Mouse (Mus musculus): ENCODE measurements around the gene Bcap29.

Bcap29 gene

DNA sequence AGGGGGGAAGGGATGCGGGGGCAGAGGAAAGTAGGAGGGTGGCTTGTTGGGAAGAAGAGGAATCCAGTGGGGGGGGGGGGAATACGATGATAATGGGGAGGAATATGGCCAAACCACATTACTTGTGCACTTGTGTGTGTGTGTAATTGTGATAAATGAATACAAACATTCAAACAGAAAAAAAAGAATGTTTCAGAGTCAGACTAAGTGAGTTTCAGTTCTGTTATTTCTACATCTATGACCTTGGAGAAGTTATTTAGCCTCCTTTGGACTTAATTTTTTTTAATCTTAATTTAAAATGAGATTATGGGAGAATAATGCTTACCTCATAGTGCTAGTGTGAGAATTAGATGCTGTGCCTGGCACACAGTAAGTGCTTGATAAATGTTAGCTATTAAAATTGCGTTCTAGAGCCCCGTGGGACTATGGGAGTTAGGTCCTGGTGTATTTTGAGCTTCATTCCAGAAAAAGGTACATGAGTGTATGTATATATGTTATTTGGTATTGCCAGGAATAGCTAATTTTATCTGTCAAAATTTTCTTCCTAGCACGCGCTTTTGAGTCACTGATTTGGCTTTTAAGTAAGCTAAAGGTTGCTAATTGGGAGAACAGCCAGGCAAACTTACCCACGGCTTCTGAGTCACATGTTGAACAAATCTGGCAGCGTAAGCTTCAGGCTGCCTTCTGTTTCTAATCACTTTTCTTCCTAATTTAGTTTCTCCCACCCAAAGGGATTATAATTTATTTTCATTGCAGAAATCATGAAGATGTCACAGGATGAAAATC is 55.6 kb downstream of the Bcap29 start:
- no peak for DNase-seq (ENCODE audit: low read depth, low spot score)

DNA sequence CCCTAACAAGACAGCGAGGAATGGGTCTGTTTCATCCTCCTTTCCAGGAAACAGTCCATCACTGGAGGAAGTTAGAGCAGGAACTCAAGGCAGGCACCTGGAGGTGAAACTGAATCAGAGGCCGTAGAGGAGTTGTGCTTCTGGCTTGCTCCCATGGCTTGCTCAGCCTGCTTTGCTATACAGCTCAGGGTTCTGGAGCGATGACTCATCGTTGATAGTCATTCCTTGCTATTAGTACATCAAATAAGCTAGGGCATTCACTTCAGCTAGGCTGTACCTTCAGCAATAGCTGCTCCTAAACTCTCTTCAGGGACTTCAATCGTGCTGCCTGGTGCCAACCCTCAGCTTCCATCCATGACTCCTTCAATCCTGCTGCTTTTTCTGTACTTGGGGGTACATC is 60.0 kb downstream of the Bcap29 start:
- DNase-seq (ENCODE audit: low read depth, low spot score) = no peak

DNA sequence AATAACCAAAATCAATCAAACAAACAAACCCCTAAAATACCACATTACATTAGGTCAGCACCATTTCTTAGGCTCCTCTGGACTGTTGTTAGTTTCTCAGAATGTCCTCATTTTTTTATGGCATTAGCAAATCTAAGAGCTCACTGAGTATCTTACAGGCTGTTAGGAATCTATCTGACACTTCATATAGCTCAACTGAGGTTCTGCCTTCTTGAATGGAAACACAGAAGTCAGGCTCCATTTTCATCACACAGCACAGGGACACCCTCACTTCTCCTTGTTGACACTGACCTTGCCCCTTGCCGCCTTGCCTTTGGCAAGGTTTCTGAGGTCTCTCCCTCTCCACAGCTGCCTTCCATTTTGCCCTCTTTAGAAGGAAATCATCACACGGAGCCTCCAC is 64.7 kb downstream of the Bcap29 start:
- DNase-seq (ENCODE audit: low read depth, low spot score) = no peak

DNA sequence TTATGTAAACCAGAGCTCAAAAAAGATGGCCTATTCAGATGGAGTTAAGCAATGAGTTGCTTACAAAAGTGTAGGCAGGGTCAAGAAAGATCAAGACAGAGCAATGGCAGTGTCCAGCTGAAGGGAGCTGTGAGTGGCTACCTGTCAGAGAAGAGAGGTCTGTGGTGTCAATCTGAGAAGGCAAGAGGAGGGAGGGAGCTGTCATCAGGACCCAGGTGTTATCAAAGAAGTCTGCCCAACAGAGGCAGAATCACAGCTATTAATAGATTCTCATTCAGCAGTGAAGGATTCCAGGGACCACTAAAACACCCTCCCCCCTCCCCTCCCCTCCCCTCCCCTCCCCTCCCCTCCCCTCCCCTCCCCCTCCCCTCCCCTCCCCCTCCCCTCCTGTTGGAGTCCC is 65.8 kb downstream of the Bcap29 start:
- DNase-seq (ENCODE audit: low read depth, low spot score) = no peak

DNA sequence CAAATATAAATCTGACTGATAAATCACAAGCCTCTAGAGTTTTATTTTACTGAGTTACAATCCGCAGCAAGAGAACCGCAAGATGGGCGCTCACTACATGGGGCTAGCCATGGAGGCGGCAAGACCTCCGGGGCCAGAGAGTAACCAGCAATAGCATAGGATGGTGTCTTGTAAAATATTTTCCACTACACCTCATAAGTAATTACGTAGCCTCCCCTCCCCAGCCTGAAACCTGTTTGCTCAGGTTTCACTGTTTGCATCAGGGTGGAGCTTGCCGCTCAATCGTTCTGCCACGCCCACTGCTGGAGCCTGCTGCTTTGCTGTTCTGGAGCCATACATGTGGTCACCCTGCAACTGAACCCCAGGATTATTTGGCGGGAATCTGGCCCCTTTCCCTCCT is 66.9 kb downstream of the Bcap29 start:
- peak; percentile 13 for DNase-seq (ENCODE audit: low read depth, low spot score)

DNA sequence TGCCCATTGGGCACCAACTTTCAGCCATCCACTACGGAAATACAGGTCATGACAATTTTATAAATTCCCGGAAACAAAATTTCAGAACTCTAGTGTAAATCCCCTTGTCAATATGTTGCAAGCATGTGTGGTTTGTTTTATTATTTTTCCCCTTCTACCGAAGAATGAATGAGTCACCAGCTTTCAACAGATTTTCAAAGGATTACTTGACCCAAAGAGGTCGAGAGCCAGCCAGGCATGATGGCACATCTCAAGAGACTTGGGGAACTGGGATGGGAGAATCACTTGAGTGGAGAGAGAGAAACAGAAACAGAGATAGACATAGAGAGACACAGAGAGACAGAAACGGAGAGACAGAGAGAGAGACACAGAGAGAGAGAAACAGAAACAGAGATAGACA is 73.7 kb downstream of the Bcap29 start:
- DNase-seq (ENCODE audit: low read depth, low spot score) = no peak

DNA sequence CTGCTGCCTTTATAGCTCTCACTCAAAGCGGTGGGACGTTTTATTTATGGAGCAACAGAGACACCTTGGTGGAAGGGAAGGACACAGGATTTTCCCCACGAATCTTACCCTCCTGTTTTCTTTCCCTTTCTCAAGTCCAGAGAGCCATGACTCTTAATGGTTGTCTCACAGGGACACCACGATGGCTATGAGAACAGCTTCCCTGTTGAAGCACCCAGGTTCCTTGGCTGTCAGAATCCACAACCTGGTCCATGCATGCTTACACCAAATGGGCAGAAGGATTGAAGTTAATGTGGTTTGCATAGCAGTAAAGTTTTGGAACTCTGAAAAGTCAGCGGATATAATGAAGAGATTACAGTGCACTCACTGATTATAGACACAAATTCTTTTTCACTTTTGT is 74.5 kb downstream of the Bcap29 start:
- no peak for DNase-seq (ENCODE audit: low read depth, low spot score)

DNA sequence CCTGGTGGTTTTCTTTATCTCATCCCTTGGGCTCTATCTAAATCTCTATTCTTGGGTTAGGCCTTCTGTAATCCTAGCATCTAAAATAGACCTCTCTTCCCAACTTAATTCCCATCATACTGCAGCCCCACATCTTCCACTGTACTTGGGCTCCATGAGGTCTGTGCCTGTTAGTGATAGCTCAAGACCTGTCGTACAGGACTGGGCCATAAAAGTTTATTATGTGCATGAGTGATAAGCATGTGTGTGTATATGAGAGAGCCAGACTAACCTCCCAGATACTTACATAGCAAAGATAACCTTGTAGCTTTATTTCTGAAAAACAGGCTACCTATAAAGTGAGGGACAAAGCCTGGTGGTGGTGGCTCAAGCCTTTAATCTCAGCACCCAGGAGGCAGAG is 80.1 kb downstream of the Bcap29 start:
- no peak for DNase-seq (ENCODE audit: low read depth, low spot score)

DNA sequence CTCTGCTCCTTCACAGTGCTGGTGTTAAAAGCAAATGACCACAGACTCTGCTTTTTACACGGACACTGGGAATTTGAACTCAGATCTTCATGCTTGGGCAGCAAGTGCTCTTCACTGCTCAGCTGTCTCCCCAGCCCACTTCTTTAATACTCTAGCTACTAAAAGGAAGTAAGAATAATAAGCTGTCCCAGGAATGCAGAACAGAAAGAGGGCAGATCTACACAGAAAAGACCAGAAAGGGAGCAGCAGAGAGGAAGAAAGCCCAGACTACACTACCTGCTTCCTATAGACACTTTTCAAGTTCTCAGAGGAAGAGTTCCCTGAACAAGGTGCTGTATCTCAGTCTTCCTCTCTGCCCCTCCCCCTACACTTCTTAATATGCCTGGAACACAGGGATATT is 83.2 kb downstream of the Bcap29 start:
- DNase-seq (ENCODE audit: low read depth, low spot score) = no peak

DNA sequence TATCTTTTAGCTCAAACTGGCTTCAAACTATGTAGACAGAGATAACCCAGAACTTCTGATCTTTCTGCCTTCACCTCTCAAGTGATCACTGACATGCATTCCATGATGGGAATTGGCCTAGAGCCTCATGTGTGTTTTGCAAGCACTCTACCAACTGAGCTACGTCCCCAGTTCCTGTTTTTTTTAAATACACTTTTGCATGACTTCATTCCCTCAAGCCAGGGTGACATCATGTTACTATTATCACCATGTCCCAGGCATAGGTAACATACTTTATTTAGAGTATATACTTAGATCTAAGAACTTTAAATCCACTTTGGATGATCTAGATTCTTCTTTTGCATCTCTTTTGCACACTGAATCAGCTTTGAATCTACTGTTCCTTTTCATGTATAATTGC is 88.4 kb downstream of the Bcap29 start:
- no peak for DNase-seq (ENCODE audit: low read depth, low spot score)

DNA sequence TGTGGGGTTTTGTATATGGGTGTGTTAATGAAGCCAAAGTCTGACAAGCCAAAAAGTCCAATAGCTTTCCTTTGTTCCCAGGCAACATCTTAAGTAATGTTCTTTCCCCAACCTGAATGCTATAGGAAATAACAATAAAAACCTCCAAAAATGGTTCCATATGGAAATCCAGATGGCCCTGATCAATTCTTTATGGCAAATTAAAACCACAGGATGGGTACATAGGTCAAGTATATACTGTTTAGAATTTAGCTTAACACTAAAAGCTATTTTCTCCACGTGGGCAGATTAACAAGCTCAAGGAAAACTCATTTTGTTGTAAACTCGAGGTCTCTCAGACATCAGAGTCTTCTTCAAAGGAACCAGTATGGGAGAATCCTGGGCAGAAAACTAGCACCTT is 89.2 kb downstream of the Bcap29 start:
- DNase-seq (ENCODE audit: low read depth, low spot score) = no peak

DNA sequence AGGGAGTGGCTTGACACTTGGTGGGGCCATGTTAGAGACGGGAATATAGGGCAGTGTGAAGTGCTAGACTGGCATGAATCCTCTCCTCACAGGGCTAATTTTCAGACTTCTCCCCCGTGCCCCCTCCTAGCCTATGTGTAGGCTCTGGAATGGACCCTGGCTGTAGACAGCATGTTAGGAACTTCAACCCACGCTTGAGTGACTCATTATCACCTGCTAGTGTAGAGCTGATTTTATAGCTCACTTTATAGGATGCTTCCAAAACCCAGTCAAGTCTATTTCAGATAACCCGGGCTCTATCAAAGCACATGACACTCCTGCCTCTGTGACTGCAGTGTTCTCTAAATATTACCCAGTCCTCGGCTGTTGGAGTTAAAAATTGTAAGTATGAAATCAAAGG is 92.9 kb downstream of the Bcap29 start:
- no peak for DNase-seq (ENCODE audit: low read depth, low spot score)
